7 mouse cellular contexts compared by ENCODE assay signal in the genomic region with DNA sequence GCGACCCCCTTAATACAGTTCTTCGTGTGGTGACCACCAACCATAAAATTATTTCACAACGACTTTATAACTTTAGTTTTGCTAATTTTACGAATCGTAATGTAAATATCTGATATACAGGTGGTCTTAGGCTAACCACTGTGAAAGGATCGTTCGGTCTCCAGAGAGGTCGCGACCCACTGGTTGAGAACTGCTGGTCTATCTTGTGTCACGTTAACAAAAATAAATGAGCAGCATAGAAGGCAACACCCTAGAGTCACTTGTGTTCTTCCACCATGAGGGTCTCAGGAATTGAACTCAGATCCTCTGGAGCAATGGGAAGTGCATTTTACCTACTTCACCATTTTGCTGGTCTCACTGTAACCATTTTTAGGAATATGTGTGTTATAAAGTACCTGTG. TPM values are rescaled to one million over a fixed set of nuclear protein-coding genes. Genes with fewer than 3 reads are reported as not detected.
DNase-seq lines count a peak whose midpoint lies in the region; ATAC-seq and TF ChIP-seq lines count a peak whose summit lies in the region.

No protein-coding gene starts in this region.

- H3K9ac ChIP-seq in kidney, postnatal 0 days (ENCODE audit: low read depth, low read length): no peak overlapping the region
- no peak overlapping the region for H3K9ac ChIP-seq in embryonic facial prominence, embryonic 12.5 days
- no peak overlapping the region for H3K9ac ChIP-seq in hindbrain, embryonic 16.5 days (ENCODE audit: low read depth, low read length)
- H3K9ac ChIP-seq in midbrain, postnatal 0 days (replicated peaks; ENCODE audit: low read length, poor library complexity, severe bottlenecking): no peak overlapping the region

- H3K4me3 ChIP-seq in kidney, postnatal 0 days (replicated peaks; ENCODE audit: low read depth, low read length): no peak overlapping the region
- H3K4me3 ChIP-seq in embryonic facial prominence, embryonic 12.5 days: no peak overlapping the region
- H3K4me3 ChIP-seq in hindbrain, embryonic 16.5 days (ENCODE audit: low read length): no peak overlapping the region
- H3K4me3 ChIP-seq in midbrain, postnatal 0 days (ENCODE audit: low read depth, low read length): no peak overlapping the region

- 56% methylated on average over 10 of the region's 10 CpGs for WGBS in kidney, postnatal 0 days
- 55% methylated on average over 10 of the region's 10 CpGs for WGBS in embryonic facial prominence, embryonic 12.5 days
- WGBS in hindbrain, embryonic 16.5 days: 56% methylated on average over 10 of the region's 10 CpGs
- 64% methylated on average over 10 of the region's 10 CpGs for WGBS in midbrain, postnatal 0 days

- no peak for TF ChIP-seq CTCF in kidney, postnatal 0 days (IDR thresholded peaks at IDR 0.05; ENCODE audit: low read depth)
- no peak for TF ChIP-seq CTCF in midbrain, postnatal 0 days (IDR thresholded peaks at IDR 0.05)

- DNase-seq in kidney, postnatal 0 days (ENCODE audit: low spot score): no peak
- DNase-seq in kidney, adult 9 months: no peak
- DNase-seq in midbrain, postnatal 0 days (ENCODE audit: low spot score): no peak
- DNase-seq in adrenal gland, adult (ENCODE audit: inconsistent age in 2 of 2, low spot score in 1 of 2): no peak
- DNase-seq in ovary, postnatal 10 days (ENCODE audit: low spot score): no peak

- H3K27ac ChIP-seq in kidney, postnatal 0 days: no peak overlapping the region
- 0 out of 2 replicates have a peak overlapping the region, but pooled peaks have one; percentile 24 for H3K27ac ChIP-seq in embryonic facial prominence, embryonic 12.5 days
- peak overlapping the region; percentile 62 for H3K27ac ChIP-seq in hindbrain, embryonic 16.5 days (ENCODE audit: low read depth, low read length)
- H3K27ac ChIP-seq in midbrain, postnatal 0 days (ENCODE audit: low read depth, low read length): peak overlapping the region; percentile 47; the same call in 1 of the 2 replicates

- no peaks in the 10 kb centered on the region for H3K9me3 ChIP-seq in kidney, postnatal 0 days (replicated peaks; ENCODE audit: low read length)
- H3K9me3 ChIP-seq in embryonic facial prominence, embryonic 12.5 days: no peaks in the 10 kb centered on the region
- H3K9me3 ChIP-seq in hindbrain, embryonic 16.5 days (ENCODE audit: control insufficient read depth, low read length): no peaks in the 10 kb centered on the region
- no peaks in the 10 kb centered on the region for H3K9me3 ChIP-seq in midbrain, postnatal 0 days (ENCODE audit: low read length)

- no peaks in the 10 kb centered on the region for H3K36me3 ChIP-seq in kidney, postnatal 0 days (ENCODE audit: insufficient read depth, low read length)
- peaks cover 3% of the 10 kb centered on the region; the same call in 1 of the 2 replicates for H3K36me3 ChIP-seq in embryonic facial prominence, embryonic 12.5 days
- no peaks in the 10 kb centered on the region for H3K36me3 ChIP-seq in hindbrain, embryonic 16.5 days (ENCODE audit: control insufficient read depth, insufficient read depth, low read length)
- no peaks in the 10 kb centered on the region; the same call in 1 of the 2 replicates for H3K36me3 ChIP-seq in midbrain, postnatal 0 days (ENCODE audit: insufficient read depth, low read length)

- ATAC-seq in kidney, postnatal 0 days (replicated peaks; ENCODE audit: low FRiP score, low read depth): no peak
- ATAC-seq in embryonic facial prominence, embryonic 12.5 days (ENCODE audit: insufficient number of reproducible peaks, insufficient read depth, low FRiP score, low TSS enrichment): no peak
- 0 out of 2 replicates have a peak, but pooled peaks have one; percentile 7 for ATAC-seq in hindbrain, embryonic 16.5 days
- no peak for ATAC-seq in midbrain, postnatal 0 days (ENCODE audit: low FRiP score)

- peaks cover 5% of the 10 kb centered on the region for H3K4me1 ChIP-seq in kidney, postnatal 0 days (replicated peaks; ENCODE audit: insufficient read depth, low read length)
- H3K4me1 ChIP-seq in embryonic facial prominence, embryonic 12.5 days: peaks cover 9% of the 10 kb centered on the region
- H3K4me1 ChIP-seq in hindbrain, embryonic 16.5 days (ENCODE audit: control insufficient read depth, insufficient read depth, low read depth, low read length): peaks cover 18% of the 10 kb centered on the region
- H3K4me1 ChIP-seq in midbrain, postnatal 0 days (ENCODE audit: insufficient read depth, low read length): peaks cover 5% of the 10 kb centered on the region; the same call in 1 of the 2 replicates

- H3K27me3 ChIP-seq in kidney, postnatal 0 days (ENCODE audit: insufficient read depth, low read length): no peaks in the 10 kb centered on the region
- no peaks in the 10 kb centered on the region for H3K27me3 ChIP-seq in embryonic facial prominence, embryonic 12.5 days
- no peaks in the 10 kb centered on the region for H3K27me3 ChIP-seq in hindbrain, embryonic 16.5 days (replicated peaks; ENCODE audit: control insufficient read depth, insufficient read depth, low read length)
- H3K27me3 ChIP-seq in midbrain, postnatal 0 days (ENCODE audit: insufficient read depth, low read length): no peaks in the 10 kb centered on the region

- H3K4me2 ChIP-seq in kidney, postnatal 0 days (ENCODE audit: low read length): peak overlapping the region; percentile 66
- no peak overlapping the region for H3K4me2 ChIP-seq in embryonic facial prominence, embryonic 12.5 days (replicated peaks)
- H3K4me2 ChIP-seq in hindbrain, embryonic 16.5 days (ENCODE audit: low read length): peak overlapping the region; percentile 47
- H3K4me2 ChIP-seq in midbrain, postnatal 0 days (ENCODE audit: low read depth, low read length, poor library complexity, severe bottlenecking): peak overlapping the region; percentile 75

RNA-seq across cellular contexts. Expression of gene Rac1, which starts 20.0 kb away (rescaled TPM):
- 453 and 458 TPM in 2 replicates for polyA plus RNA-seq in kidney, postnatal 0 days (2015; fragmentation: Nextera tagmentation; extraction: Ambion mirVana)
- 416 and 448 TPM in 2 replicates for polyA plus RNA-seq in embryonic facial prominence, embryonic 12.5 days (2016; fragmentation: Nextera tagmentation; extraction: Ambion mirVana)
- 285 and 452 TPM in 2 replicates for polyA plus RNA-seq in hindbrain, embryonic 16.5 days (2015; fragmentation: Nextera tagmentation; extraction: Ambion mirVana)
- 194 and 199 TPM in 2 replicates for total RNA-seq in midbrain, postnatal 0 days (2014; rRNA removed)
- polyA plus RNA-seq in midbrain, postnatal 0 days (2015; fragmentation: Nextera tagmentation; extraction: Ambion mirVana): 441 and 451 TPM in 2 replicates
